Mouse (Mus musculus): ENCODE data around the gene Atp7a.

DNA sequence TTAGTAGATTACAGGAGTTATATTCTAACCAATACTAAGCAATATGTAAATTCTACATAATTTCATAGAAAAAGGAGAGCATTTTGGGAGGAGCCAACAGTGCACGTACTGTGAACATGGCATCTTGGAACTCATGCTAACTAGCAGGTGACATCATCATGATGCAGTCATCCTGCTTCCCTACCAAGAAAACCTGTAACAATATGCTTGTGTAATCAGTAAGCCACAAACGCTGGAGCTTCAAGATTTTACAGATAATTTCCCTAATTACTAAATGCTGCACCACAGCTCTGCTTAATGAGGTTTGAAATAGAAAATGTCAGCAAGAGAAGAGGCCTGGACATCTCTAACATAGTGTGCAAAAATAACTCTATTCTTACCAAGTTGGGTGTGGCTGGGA, 8.7 kb downstream of the Atp7a start:
- no peak for TF ChIP-seq EP300 (IDR thresholded peaks at IDR 0.05; ENCODE audit: low read depth)
- no peak for TF ChIP-seq CTCF (IDR thresholded peaks at IDR 0.05; ENCODE audit: low read depth)
